Mouse (Mus musculus) layer of hippocampus, postnatal 10 days (tissue): Measurements from ENCODE around the gene Rbmxl2. TPM values are rescaled to one million over a fixed set of nuclear protein-coding genes. Genes with fewer than 3 reads are reported as not detected.

ENCODE experiments used
- DNase-seq, 2 experiments: peaks; one replicate each; pipeline ENCODE4 v3.0.0; 2021; ENCODE audit warnings: low spot score in 2 of 2
- long read RNA-seq: library from polyadenylated mRNA; stranded (forward); transcript quantifications from one replicate; pipeline ENCODE4 v2.0.0, GENCODE M21; 2023
- total RNA-seq, 2 experiments: library from RNA; stranded (reverse); gene quantifications; 2 replicates each; pipeline ENCODE4 v1.2.3; 2021

Gene Rbmxl2
- not detected for total RNA-seq
- long read RNA-seq, result 0 reads

DNA sequence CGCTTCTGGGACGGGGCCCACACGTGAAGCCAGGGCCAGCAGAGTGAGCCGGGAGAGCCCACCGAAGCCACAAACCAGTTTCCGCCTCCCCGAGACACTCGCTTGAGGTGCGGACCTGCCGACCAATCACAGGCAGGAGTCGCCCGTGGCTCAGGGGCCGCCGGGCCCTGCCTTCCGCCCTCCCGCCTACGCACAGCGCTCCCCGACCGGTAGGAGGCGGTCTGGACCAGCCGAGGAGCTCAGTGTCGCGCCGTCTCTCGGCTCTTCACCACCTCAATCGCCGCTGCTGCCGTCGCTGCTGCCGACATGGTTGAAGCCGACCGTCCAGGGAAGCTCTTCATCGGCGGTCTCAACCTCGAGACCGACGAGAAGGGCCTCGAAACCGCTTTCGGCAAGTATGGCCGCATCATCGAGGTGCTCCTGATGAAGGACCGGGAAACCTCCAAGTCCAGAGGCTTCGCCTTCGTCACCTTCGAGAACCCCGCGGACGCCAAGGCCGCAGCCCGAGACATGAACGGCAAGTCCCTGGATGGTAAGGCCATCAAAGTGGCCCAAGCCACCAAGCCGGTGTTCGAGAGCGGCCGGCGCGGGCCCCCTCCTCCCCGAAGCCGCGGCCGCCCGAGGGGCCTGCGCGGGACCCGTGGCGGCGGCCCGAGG, at the start of gene Rbmxl2:
Gene Rbmxl2 (plus strand): TSS at position 242 of the 657 bp plus-strand sequence.
- DNase-seq, result no peak

DNA sequence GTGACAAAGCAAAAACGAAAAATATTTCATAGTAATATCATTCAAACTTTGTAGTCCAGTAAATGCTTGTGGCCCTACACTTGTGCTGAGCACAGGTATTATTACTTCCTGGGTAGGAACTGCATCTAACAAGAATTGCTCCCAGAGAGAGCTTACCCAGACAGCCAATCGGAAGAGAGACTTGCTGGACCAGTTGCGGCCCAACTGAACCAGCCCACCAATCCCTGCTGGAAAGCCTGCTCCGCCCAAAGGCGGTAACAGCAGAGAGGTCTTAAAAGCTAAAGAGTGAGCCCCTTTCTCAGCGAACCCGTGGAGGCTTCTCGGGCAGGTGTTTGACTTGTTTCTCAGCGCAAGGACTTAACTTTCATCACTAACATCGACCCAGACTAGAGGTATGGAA, 42.6 kb upstream of the Rbmxl2 start, which contains the start of gene Nlrp14:
Gene Nlrp14 (plus strand): TSS at position 301 of the 400 bp plus-strand sequence.
- no peak for DNase-seq

DNA sequence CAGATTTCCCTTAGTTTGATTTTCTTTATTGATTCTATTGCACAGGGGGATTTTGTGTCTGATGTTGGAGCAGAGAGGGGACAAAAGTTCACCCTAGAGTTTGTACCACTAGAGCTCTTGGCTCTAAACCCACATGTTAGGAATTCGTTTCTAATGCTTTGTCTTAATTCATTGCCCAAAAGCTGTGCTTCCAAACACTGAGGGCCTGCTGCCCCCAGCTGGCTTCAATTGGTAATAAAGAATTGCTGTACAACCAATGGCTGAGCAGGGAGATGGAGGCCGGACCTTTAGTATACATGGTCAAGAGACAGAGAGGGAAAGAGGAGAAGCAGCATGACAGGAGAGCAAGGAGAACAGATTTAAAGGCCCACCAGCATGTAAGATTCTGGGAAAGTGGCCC, 28.8 kb upstream of the Rbmxl2 start:
- no peak for DNase-seq

DNA sequence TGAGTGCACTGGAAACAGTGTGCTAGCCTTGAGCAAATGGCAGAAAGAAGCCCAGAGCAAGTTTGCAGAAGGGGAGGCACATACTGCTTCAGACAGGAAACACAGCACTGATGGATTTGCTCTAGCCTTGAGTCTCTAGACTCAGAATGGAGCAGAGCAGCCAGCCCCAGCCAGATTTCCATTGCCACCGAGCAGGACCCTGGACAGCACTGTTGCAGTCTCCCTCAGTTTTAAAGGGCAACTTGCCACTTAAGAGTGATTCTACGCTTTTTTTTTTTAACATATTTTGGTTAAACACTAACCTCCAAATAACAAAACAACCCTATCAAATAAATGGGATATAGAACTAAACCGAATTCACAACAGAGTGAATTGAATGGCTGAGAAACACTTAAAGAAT, 7.4 kb upstream of the Rbmxl2 start:
- no peak for DNase-seq

DNA sequence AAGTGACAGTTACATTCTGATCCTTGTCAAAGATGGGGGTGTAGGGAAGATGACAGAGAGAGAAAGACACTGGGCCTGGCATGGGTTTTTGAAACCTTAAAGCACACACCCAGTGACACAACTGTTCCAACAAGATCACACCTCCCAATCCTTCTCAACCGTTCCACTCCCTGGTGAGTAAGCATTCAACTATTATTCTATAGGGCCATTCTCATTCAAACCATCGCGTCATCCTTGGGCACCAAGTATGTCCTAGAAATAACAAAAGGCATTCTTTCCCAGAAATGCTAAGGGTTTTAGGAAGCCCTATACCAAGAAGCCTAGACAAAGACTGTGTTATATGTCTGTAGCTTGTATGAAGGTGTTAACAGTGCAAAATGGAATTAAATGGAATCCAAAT, 1.4 kb upstream of the Rbmxl2 start:
- no peak for DNase-seq

DNA sequence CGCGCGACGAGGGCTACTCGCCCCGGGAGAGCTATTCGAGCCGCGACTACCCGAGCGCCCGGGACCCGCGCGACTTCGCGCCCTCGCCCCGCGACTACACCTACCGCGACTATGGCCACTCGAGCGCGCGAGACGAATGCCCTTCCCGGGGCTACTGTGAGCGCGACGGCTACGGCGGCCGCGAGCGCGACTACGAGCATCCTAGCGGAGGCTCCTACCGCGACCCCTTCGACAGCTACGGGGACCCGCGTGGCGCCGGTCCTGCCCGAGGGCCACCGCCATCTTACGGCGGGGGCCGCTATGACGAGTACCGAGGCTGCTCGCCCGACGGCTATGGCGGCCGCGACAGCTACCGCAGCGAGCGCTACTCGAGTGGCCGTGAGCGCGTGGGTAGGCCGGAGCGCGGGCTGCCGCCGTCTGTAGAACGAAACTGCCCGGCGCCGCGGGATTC, 906 bp downstream of the Rbmxl2 start:
- DNase-seq, result peak in 1 of 2 experiments; percentile 11

DNA sequence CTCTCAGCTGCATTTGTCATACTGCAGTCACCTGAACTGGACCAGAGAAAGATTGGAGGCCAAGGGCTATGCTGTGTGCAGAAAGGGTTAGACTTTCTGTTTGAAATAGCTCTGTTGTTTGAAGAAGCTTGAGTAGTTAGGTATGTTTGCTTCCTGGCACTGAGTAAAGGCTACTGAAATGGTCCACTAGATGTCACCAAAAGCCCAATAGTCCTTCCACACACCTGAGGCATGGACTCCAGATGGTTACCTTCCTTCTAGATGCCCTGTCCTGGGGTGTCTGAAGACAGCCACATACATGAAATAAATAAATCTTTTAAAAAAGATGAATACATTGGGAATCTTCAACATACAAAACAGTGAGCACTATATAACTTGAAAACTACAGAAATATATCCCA, 6.5 kb downstream of the Rbmxl2 start:
- no peak for DNase-seq

DNA sequence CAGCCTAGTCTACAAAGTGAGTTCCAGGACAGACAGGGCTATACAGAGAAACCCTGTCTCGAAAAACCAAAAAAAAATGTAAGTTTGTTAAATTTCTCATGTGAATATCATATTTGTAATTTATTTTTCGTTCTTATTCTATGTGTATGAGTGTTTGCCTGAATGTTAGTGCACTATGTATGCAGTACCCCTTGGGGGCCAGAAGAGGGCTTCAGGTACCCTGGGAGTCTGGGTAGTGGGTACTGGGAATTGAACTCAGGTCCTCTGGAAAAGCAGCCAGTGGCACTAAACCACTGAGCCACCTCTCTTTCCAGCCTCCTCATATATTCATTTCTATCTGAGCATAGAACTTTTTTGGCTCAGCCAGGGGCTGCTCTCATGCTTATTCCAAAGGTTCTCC, 7.6 kb downstream of the Rbmxl2 start:
- no peak for DNase-seq

DNA sequence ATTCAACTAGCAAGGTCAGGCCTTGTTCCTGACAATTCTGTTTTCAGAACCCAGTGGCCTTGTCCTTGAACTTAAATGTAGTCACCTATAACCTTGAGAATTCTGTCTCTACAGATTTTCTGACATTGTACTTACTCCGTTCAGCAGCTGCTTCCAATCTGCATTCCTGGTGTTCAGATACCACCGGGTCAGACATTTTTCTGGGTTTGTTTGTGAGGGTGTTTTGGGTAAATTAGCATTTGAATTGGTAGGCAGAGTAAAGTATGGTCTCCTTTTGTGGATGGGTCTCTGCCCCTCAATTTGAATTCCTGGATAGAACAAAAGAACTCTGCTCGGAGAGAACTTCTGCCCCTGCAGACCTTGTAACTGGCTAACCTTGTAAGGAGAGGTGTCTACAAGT, 27.6 kb downstream of the Rbmxl2 start:
- DNase-seq, result no peak

DNA sequence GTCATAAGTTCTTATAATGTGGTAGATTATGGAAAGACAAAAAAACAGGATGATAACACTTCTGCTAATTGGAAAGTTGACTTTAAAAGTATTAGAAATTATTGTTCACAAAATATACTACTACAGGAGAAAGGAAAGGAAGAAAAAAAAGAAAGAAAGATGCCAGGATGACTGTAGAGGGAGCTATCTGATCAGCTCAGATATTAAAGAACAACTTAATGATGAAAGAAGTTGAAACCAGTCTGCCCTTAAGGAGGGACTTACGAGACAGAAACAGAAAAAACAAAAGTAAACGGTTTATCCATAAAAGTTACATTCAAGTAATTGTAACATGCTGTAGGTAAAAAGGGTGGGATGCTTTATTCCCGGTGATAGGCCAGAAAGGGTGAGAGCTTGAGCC, 28.3 kb downstream of the Rbmxl2 start:
- no peak for DNase-seq

DNA sequence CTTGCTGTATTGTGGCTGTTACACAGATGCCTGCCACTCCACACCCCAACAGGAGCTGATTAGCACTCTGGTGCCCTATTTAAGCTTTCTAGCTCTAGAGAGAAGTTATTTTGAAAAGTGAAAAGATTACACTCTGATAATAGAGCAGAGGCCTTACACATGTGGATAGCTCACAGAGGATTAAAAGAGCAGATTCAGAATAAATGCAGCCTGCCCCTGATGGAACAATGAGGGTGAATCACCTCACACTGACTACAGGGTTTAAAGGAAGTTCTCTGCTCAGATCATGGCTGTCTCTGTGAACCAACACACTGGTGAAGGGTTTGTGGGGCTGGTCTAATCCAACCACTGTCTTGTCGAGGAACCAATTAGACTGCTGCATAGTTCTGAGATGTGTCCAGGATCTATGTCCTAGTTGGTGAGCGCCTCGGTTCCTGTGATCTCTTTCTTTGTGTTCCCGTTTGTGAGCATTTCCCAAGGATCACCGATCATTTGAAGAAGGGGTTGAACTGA, 32.2 kb downstream of the Rbmxl2 start:
- DNase-seq, result no peak

DNA sequence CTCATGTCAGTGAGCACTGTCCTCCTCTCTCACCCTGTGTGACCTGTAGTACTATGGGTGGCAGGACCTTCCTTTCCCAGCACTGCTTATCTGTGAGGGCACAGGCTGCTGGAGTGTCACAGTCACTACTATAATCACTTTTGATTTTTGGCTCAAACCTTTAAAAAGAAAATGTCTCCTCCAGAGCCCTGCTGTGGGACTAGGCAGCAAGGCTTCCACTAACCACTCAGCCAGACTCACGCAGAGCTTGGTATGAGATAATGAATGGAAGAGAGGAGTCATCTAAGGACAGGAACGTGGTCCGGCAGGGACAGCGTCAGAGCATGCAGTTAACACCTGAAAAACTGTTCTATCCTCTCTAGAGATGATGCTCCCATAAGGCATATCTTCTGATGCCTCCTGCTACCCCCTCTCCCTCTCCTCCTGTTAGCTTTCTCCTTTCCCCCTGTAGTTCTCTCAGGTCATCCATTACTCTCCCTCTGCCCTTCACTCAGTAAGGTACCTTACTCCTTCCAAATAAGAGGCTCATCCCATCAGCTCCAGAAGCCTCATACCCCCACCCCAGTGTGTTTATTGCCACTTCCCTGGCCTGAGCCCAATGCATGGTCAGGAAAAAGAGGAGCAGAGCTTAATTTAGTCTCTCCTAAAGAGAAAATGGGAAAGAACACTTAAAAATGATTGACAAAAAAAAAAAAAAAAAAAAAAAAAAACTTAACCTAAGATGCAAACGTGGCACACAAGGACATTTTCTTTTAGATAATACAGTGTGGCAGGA, 41.2 kb downstream of the Rbmxl2 start:
- DNase-seq, result no peak

DNA sequence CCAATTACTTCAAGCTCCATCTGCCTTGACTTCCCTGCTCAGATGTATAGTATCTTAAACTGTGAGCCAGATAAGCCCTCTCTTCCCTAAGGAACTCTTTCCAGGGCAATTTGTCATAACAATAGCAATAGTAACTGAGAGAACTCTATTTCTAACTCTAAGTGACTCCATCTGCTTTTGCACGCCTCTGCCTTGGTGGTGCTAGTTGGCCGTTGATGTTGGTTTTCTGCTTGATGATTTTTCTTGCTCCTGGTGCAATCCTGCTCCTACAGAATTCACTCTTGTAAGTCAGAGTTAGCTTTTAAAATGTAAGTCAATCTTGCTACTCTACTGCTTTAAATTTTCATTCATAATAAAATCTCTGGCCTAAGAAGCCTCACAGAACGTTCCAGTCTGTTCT, 44.1 kb downstream of the Rbmxl2 start:
- no peak for DNase-seq

DNA sequence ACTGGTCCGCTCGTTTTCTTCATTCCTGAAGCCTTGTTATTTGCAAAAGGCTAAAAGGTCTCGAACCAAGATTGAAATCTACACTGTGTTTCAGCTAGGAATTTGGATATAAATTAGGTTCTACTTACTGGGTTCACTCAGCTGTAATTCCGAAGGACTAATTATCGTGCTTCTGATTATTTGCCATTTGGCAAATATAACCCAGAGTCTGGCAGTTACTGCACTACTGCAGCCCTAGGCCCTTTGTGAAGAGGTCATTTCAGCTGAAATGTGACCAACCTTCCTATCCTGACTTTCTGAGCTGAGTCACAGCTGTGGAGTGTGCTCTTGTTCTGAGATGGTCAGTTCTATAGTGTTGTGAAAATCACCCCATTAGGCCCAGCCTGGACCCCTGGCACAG, 50.7 kb downstream of the Rbmxl2 start:
- DNase-seq, result no peak

Other genes starting within 250 kb of the Rbmxl2 start
- gene Olfr6, start 245.5 kb upstream of the Rbmxl2 start, total RNA-seq, result under 1 TPM; 0.25 to 0.33 TPM
- not detected for gene Olfr711, start 234.0 kb upstream of the Rbmxl2 start, total RNA-seq
- gene Olfr2, start 203.4 kb upstream of the Rbmxl2 start, total RNA-seq, result not detected
- gene Olfr713, start 178.3 kb upstream of the Rbmxl2 start, total RNA-seq, result not detected
- not detected for gene Olfr714, start 138.5 kb upstream of the Rbmxl2 start, total RNA-seq
- gene Olfr17, start 116.2 kb upstream of the Rbmxl2 start, total RNA-seq, result not detected
- gene Olfr715b, start 99.1 kb upstream of the Rbmxl2 start, total RNA-seq, result not detected
- not detected for gene Olfr715, start 78.4 kb upstream of the Rbmxl2 start, total RNA-seq
- gene Olfr716, start 71.1 kb upstream of the Rbmxl2 start, total RNA-seq, result not detected
- gene Nlrp14, start 42.5 kb upstream of the Rbmxl2 start, total RNA-seq, result not detected
- gene Syt9, start 161.3 kb downstream of the Rbmxl2 start, total RNA-seq, result 1 to 10 TPM; 9.0 to 9.8 TPM